Mouse (Mus musculus): ENCODE results near the gene Lxn.

Gene Lxn

DNA sequence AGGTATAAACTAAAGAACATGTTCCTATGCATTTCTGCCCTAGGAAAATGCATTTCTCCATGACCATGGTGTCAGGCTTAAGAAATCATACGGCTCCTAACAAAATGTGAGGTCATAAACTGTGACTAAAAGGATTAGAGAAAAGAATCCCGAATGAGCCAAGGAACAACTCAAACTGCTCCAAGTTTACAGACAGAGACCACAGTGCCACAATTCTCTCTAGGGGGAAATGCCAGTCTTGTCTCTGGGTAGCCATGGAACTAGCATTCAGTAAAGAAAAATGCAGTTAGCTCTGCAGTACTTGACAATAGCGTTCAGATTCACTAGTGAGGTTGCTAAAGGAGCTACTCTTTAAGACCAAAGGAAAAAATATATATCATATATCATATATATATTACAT, 3.8 kb downstream of the Lxn start:
- no peak for DNase-seq (ENCODE audit: low spot score)

DNA sequence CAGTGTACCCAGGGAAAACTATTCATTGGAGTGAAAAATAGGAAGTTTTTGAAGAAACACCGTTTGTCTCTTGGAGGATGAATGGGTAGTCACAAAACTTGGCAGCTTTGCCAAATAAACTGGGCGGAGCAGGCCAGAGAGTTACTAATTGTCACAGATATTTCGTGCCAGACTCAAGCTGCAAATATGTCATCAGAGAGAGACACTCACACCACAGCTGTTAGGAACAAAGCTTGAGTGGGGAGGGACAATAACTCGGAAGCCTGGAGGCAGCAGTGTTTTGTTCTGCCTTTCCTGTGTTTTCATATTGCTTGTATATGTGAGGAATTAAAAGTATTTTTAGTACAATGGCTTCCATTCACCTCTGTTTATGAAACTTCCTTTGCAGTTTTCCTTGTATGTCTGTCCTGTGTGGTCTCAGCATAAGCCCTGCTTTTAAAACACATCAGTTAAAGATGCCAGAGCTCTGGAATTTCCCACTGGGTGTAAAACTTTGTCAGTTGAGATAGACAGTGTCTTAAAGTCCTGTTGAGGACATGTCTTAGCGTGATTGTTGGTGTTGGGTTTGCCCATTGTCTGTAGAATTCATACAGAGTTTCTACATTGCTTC, 13.0 kb downstream of the Lxn start:
- no peak for DNase-seq (ENCODE audit: low spot score)

DNA sequence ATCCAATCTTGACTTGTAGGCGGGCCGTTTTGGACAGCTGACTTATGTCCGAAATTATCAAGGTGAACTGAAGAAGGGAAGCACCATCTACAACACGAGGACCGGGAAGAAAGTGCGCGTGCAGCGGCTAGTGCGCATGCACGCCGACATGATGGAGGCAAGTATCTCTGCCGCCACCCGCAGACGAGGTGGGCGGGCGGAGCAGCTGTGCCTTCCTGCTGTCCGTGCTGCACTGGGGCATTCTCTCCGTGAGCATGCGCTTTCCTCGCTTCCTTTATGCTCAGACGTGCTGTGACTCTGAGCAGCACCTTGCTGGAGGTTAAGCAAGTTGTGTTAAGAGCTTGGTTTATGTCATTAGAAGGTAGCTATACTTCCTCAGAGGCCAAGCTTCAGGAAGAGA, 14.1 kb downstream of the Lxn start:
- no peak for DNase-seq (ENCODE audit: low spot score)

DNA sequence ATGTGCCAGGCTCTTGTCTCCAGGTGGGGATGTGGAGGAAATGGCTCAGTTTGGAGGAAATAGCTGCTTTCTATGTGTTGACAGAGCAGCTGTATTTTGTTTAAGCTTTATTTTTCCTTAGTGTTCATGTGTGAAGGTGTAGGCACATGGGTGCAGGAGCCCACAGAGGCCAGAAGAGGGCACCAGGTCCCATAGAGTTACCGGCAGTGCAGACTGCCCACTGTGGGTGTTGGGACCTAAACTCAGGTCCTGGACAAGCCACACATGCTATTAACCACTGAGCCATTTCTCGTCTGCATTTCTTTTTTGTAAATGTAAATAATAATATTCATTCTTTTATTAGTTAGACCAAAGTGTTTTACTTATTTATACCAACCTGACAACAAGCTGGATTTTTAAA, 16.6 kb downstream of the Lxn start:
- DNase-seq (ENCODE audit: low spot score), result no peak

DNA sequence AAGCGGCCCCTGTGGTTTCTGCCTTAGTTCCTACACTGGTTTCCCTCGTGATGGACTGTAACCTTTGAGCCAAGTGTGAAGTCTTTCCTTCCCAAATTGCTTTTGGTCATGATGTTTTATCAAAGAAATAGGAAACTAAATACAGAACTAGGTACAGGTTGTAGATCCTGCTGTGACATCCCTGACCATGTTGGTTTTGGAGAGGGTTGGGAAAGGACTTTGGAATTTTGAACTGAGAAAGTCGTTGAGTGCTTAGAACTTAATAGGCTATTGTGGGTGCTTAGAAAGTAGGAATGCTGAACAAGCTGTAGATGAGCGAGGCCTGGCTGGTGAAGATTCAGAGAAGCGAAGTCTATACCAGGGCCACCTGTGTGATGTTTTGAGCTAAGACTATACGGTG, 29.7 kb downstream of the Lxn start:
- no peak for DNase-seq (ENCODE audit: low spot score)

DNA sequence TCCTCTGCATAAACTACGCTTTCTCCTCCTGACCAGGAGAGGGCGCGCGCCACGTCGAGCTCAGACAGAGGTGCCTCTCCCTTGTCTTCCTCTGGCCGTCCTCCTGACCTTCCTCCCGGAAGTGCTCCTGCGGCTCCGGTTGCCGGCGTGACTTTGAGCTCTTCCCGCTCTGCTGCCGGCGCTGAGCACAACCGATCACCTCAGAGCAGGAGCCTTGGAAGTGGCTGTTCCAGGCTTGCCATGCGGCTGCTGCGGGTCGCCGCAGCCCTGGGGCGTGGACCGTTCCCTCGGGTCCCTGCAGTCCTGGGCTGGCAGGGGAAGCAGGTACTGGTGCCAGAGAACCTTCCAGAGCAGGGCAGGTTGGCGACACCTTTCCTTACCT, 33.7 kb downstream of the Lxn start, which contains the start of gene Gfm1:
Gfm1 (plus strand) TSS at position 98 of the 382 bp plus-strand sequence.
- DNase-seq (ENCODE audit: low spot score), result peak; percentile 83

DNA sequence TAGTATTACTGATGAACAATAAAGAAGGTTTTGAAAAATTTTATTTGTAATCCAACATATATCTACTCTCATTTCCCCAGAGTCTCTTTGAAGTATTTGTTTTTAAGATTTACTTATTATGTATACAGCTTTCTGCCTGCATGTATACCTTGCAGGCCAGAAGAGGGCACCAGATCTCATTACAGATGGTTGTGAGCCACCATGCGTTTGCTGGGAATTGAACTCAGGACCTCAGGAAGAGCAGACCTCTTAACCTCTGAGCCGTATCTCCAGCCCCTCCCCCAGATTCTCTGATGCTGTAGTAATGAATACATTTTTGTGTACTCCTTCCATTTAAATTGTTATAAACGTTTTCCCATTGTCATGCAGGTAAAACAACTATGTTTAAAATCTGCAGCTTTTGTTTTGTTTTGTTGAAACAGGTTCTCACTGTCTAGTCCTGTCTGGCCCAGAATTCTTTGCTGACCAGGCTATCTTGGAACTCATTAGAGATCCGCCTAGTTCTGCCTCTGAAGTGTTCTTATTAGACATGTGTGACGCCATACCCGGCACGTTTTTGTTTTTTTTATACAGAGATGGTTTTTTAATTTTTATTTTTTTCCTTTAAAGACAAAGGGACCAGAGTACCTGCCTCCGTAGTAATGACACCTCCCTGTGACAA, 34.3 kb downstream of the Lxn start:
- no peak for DNase-seq (ENCODE audit: low spot score)
